Mouse (Mus musculus) midbrain, embryonic 13.5 days (tissue): Measurements from ENCODE around the gene Txnl4b. TPM values are rescaled to one million over a fixed set of nuclear protein-coding genes. Genes with fewer than 3 reads are reported as not detected.
A peak's percentile ranks its signal among the peaks of the same experiment; 100 is the strongest.

ENCODE experiments used
- ATAC-seq: fragments of 200-750 bp; cut with Nextera tagmentation; 2 replicates; pipeline ENCODE4 v1.8.0; 2017; ENCODE audit warnings: mild to moderate bottlenecking, moderate TSS enrichment, moderate library complexity
- H3K27ac ChIP-seq: fragments of 300-500 bp; sonication (generic); 2 replicates; pipeline ENCODE4 v1.5.1; 2015; ENCODE audit warnings: inconsistent platforms, mild to moderate bottlenecking, moderate library complexity
- H3K27me3 ChIP-seq: fragments of 300-500 bp; sonication (generic); 2 replicates; pipeline ENCODE4 v1.6.1; 2015; ENCODE audit warnings: mild to moderate bottlenecking, inconsistent platforms
- H3K36me3 ChIP-seq: fragments of 300-500 bp; sonication (generic); 2 replicates; pipeline ENCODE4 v1.6.1; 2015; ENCODE audit warnings: mild to moderate bottlenecking, inconsistent platforms
- H3K4me1 ChIP-seq: fragments of 300-500 bp; sonication (generic); replicated peaks from 2 replicates; pipeline ENCODE4 v1.6.1; 2015; ENCODE audit warnings: inconsistent platforms
- H3K4me2 ChIP-seq: fragments of 300-500 bp; sonication (generic); replicated peaks from 2 replicates; pipeline ENCODE4 v1.6.1; 2015; ENCODE audit warnings: moderate library complexity, mild to moderate bottlenecking, inconsistent platforms
- H3K4me3 ChIP-seq: fragments of 300-500 bp; sonication (generic); replicated peaks from 2 replicates; pipeline ENCODE4 v1.5.1; 2015; ENCODE audit warnings: mild to moderate bottlenecking, inconsistent platforms
- H3K9ac ChIP-seq: fragments of 300-500 bp; sonication (generic); replicated peaks from 2 replicates; pipeline ENCODE4 v1.6.1; 2015; ENCODE audit warnings: mild to moderate bottlenecking, inconsistent platforms
- H3K9me3 ChIP-seq: fragments of 300-500 bp; sonication (generic); 2 replicates; pipeline ENCODE4 v1.6.1; 2016; ENCODE audit warnings: mild to moderate bottlenecking, inconsistent platforms
- WGBS: fragments of 180-500 bp; shearing (Covaris S2); methylation state at CpG from one replicate; pipeline ENCODE4 v1.1.7; 2015; 5-methylcytosine and 5-hydroxymethylcytosine counted together
- polyA plus RNA-seq: library from polyadenylated mRNA; unstranded; fragments of >200 nt; fragmentation: Nextera tagmentation; extraction: Ambion mirVana; gene quantifications from 2 replicates; pipeline ENCODE4 v1.2.1, GENCODE M21; 2015

Txnl4b gene
- polyA plus RNA-seq, 1 experiment from 2014 or later = 34.1 TPM

DNA sequence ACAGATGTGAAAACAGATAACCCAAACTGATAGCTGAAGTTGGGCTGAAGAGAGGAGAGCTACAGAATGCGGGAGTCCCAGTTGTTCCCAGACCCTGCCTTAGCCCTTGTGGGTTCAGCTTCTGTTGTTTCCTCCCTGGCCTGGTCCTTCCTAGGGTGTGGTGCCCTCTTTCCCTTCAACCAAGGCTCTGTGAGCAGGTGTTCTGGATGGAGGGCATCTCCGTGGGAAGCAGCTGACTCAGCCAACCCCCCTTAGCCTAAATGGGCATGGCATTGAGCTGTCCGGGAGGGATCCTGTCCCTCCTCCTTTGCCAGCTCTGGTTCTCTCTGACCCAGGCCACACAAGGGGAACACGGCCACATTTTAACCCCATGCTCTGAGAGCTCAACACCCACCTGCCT is 10.6 kb downstream of the Txnl4b start:
- no peak overlapping the region for H3K4me2 ChIP-seq
- no peak overlapping the region for H3K4me3 ChIP-seq
- ATAC-seq = no peak
- no peak overlapping the region for H3K27ac ChIP-seq
- H3K36me3 ChIP-seq = peaks cover 13% of the 10 kb centered on the region; the same call in 1 of the 2 replicates
- no peak overlapping the region for H3K9ac ChIP-seq
- H3K27me3 ChIP-seq = no peaks in the 10 kb centered on the region
- no peaks in the 10 kb centered on the region for H3K9me3 ChIP-seq
- no peaks in the 10 kb centered on the region for H3K4me1 ChIP-seq
- WGBS = 78% methylated on average over 4 of the region's 4 CpGs

- Histone ChIP-seq H3K9me3 (no peaks in the 10 kb centered on the region), H3K4me1 (no peaks in the 10 kb centered on the region), H3K9ac (no peak within 1 kb of the TSS), H3K36me3 (no peaks in the 10 kb centered on the region), H3K4me3 (no peak within 1 kb of the TSS), H3K27me3 (no peaks in the 10 kb centered on the region), H3K27ac (no peak within 1 kb of the TSS), H3K4me2 (no peak within 1 kb of the TSS)
- no peak for ATAC-seq
- 78% methylated on average over 8 of the region's 8 CpGs for WGBS
These were observed 13.2 kb downstream of the Txnl4b start, which contains the start of gene Hp for GRCm38 (mm10) chr8:109578900-109579301. Gene Hp (minus strand): TSS chr8:109579172.

DNA sequence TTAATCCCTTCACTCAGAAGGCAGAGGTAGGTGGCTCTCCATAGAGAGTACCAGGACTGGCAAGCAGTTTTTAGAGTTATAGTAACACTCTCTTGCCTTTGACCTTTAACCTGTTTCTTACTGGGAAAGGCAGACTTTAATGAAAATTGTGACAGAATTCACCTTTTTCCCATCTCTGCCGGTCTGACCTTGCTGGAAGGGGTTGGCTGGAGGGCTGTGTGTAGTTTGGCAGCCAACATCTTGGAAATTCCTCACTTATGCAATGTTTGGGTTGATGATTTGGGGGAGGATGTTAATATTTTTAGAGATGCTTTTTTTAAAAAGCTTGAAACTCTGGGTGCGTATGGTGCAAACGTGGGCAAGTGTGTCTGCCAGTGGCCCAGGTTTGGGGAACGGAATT is 18.6 kb downstream of the Txnl4b start:
- no peak overlapping the region for H3K9ac ChIP-seq
- ATAC-seq = no peak
- H3K4me3 ChIP-seq = no peak overlapping the region
- no peaks in the 10 kb centered on the region for H3K4me1 ChIP-seq
- no peaks in the 10 kb centered on the region for H3K36me3 ChIP-seq
- H3K9me3 ChIP-seq = no peaks in the 10 kb centered on the region
- WGBS = 90% methylated on average over 4 of the region's 4 CpGs
- no peak overlapping the region for H3K4me2 ChIP-seq
- no peaks in the 10 kb centered on the region for H3K27me3 ChIP-seq
- H3K27ac ChIP-seq = no peak overlapping the region

DNA sequence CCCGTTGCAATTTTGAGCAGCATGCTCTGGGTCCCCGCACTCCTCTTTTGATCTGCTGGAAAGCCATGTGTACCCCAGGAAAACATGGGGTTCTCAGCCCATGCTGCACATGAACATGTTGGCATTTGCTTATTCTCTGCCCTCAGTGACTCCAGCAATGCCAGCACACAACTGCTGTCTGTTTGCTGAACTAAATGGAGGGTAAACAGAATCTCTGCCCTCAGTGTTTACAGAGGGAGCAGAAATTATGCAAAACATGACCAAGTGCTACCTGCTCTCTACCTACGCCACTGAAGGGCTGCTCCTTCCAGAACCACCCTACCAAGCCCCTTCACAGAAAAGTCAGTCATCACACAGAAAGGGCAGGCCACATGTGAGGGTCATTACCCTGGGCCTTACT is 19.1 kb downstream of the Txnl4b start:
- Histone ChIP-seq H3K4me3 (no peak overlapping the region), H3K4me1 (no peaks in the 10 kb centered on the region)
- 91% methylated on average over 3 of the region's 3 CpGs for WGBS

DNA sequence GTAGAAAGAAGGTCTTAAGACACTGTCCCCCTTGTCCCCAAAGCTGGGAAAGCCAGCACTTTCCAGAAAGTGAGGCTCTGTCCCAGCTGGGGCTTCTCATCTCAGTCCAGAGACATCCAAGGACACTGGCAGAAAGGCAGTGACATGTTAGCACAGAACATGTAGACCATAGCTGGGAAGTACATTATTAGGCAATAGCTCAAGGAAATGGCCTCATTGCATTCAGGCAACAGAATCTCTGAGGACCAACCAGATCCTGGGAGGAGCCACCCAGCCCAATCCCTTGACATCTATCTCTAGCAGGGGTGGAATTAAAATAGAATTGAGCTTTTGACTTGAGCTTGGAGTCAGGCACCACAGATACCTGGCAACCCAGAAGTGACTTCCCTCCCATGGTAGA is 20.0 kb downstream of the Txnl4b start:
- H3K9ac ChIP-seq = no peak overlapping the region
- ATAC-seq = no peak
- H3K4me2 ChIP-seq = no peak overlapping the region
- no peaks in the 10 kb centered on the region for H3K4me1 ChIP-seq
- H3K9me3 ChIP-seq = no peaks in the 10 kb centered on the region
- no peaks in the 10 kb centered on the region for H3K36me3 ChIP-seq
- no peak overlapping the region for H3K4me3 ChIP-seq
- no peak overlapping the region for H3K27ac ChIP-seq
- no peaks in the 10 kb centered on the region for H3K27me3 ChIP-seq

More for the DNA sequence above, 19.1 kb downstream of the Txnl4b start:
- no peak for ATAC-seq
- no peaks in the 10 kb centered on the region for H3K9me3 ChIP-seq
- H3K36me3 ChIP-seq = no peaks in the 10 kb centered on the region
- no peak overlapping the region for H3K27ac ChIP-seq
- H3K27me3 ChIP-seq = no peaks in the 10 kb centered on the region
- H3K9ac ChIP-seq = no peak overlapping the region
- H3K4me2 ChIP-seq = no peak overlapping the region

GRCm38 (mm10) chr8:109586972-109587504 is 21.3 kb downstream of the Txnl4b start:
- no peak overlapping the region for H3K4me2 ChIP-seq
- 67% methylated on average over 7 of the region's 7 CpGs for WGBS
- no peak for ATAC-seq

GRCm38 (mm10) chr8:109590901-109591300 is 25.2 kb downstream of the Txnl4b start:
- Histone ChIP-seq H3K27me3 (no peaks in the 10 kb centered on the region), H3K4me1 (no peaks in the 10 kb centered on the region), H3K27ac (no peak overlapping the region), H3K4me2 (no peak overlapping the region), H3K36me3 (peaks cover 34% of the 10 kb centered on the region), H3K9me3 (no peaks in the 10 kb centered on the region), H3K4me3 (no peak overlapping the region), H3K9ac (no peak overlapping the region)
- 90% methylated on average over 9 of the region's 9 CpGs for WGBS
- no peak for ATAC-seq

More at GRCm38 (mm10) chr8:109586972-109587504, 21.3 kb downstream of the Txnl4b start:
- peaks cover 6% of the 10 kb centered on the region for H3K36me3 ChIP-seq
- H3K27me3 ChIP-seq = no peaks in the 10 kb centered on the region
- H3K9me3 ChIP-seq = no peaks in the 10 kb centered on the region
- no peak overlapping the region for H3K4me3 ChIP-seq
- H3K4me1 ChIP-seq = no peaks in the 10 kb centered on the region
- no peak overlapping the region for H3K27ac ChIP-seq
- no peak overlapping the region for H3K9ac ChIP-seq

- WGBS = 89% methylated on average over 3 of the region's 3 CpGs
- ATAC-seq = no peak
- H3K36me3 ChIP-seq = peaks cover 34% of the 10 kb centered on the region
These were observed 25.7 kb downstream of the Txnl4b start for GRCm38 (mm10) chr8:109591367-109591766.

DNA sequence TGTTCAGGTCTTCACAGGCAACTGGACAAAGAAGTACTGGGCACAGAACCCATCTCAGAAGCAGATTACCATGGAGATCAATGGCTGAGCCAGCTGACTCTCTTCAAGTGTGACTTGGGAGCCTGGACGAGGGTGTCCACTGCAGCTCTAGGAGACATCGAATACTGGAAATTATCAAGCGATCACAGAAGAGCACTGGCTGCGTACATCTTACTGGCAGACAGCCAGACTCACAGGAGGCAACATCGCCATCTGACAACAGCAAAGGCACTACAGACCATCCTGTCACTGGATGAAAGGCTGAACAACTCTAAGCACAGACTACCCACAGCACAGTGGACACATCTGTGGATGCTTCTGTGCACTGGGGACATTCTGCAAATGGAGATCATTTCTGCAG is 26.5 kb downstream of the Txnl4b start:
- 95% methylated on average over 5 of the region's 5 CpGs for WGBS
- H3K9me3 ChIP-seq = no peaks in the 10 kb centered on the region
- H3K27ac ChIP-seq = no peak overlapping the region
- no peak overlapping the region for H3K4me2 ChIP-seq
- H3K27me3 ChIP-seq = no peaks in the 10 kb centered on the region
- H3K9ac ChIP-seq = no peak overlapping the region
- no peak for ATAC-seq
- H3K4me3 ChIP-seq = no peak overlapping the region
- H3K36me3 ChIP-seq = peaks cover 39% of the 10 kb centered on the region
- H3K4me1 ChIP-seq = no peaks in the 10 kb centered on the region

More at GRCm38 (mm10) chr8:109591367-109591766, 25.7 kb downstream of the Txnl4b start:
- Histone ChIP-seq H3K4me3 (no peak overlapping the region), H3K27ac (no peak overlapping the region), H3K4me1 (no peaks in the 10 kb centered on the region), H3K9me3 (no peaks in the 10 kb centered on the region), H3K9ac (no peak overlapping the region), H3K27me3 (no peaks in the 10 kb centered on the region), H3K4me2 (no peak overlapping the region)

GRCm38 (mm10) chr8:109593117-109593788 is 27.6 kb downstream of the Txnl4b start:
- no peak overlapping the region for H3K27ac ChIP-seq
- peaks cover 40% of the 10 kb centered on the region for H3K36me3 ChIP-seq
- H3K9ac ChIP-seq = no peak overlapping the region
- H3K9me3 ChIP-seq = no peaks in the 10 kb centered on the region
- H3K4me3 ChIP-seq = no peak overlapping the region
- no peak overlapping the region for H3K4me2 ChIP-seq
- no peak for ATAC-seq
- WGBS = 80% methylated on average over 6 of the region's 6 CpGs
- no peaks in the 10 kb centered on the region for H3K27me3 ChIP-seq
- H3K4me1 ChIP-seq = no peaks in the 10 kb centered on the region

GRCm38 (mm10) chr8:109595854-109596253 is 30.2 kb downstream of the Txnl4b start:
- Histone ChIP-seq H3K9ac (no peak overlapping the region), H3K9me3 (no peaks in the 10 kb centered on the region), H3K27me3 (no peaks in the 10 kb centered on the region), H3K27ac (no peak overlapping the region), H3K4me1 (no peaks in the 10 kb centered on the region), H3K4me2 (no peak overlapping the region), H3K4me3 (no peak overlapping the region), H3K36me3 (peaks cover 54% of the 10 kb centered on the region)
- no peak for ATAC-seq
- 47% methylated on average over 8 of the region's 8 CpGs for WGBS

GRCm38 (mm10) chr8:109606725-109607124 is 41.0 kb downstream of the Txnl4b start:
- Histone ChIP-seq H3K36me3 (peaks cover 35% of the 10 kb centered on the region), H3K4me3 (no peak overlapping the region), H3K27me3 (no peaks in the 10 kb centered on the region), H3K9ac (no peak overlapping the region), H3K4me2 (no peak overlapping the region), H3K27ac (no peak overlapping the region), H3K9me3 (no peaks in the 10 kb centered on the region), H3K4me1 (peaks cover 18% of the 10 kb centered on the region)
- no peak for ATAC-seq
- 82% methylated on average over 2 of the region's 2 CpGs for WGBS

GRCm38 (mm10) chr8:109607650-109608049 is 42.0 kb downstream of the Txnl4b start:
- no peak for ATAC-seq
- no peaks in the 10 kb centered on the region for H3K27me3 ChIP-seq

More at GRCm38 (mm10) chr8:109607650-109608049, 42.0 kb downstream of the Txnl4b start:
- Histone ChIP-seq H3K27ac (peak overlapping the region; percentile 98; the same call in 1 of the 2 replicates), H3K4me2 (peak overlapping the region; percentile 84), H3K9ac (peak overlapping the region; percentile 70), H3K9me3 (no peaks in the 10 kb centered on the region), H3K36me3 (peaks cover 27% of the 10 kb centered on the region), H3K4me1 (peaks cover 18% of the 10 kb centered on the region), H3K4me3 (peak overlapping the region; percentile 60)
- WGBS = 12% methylated on average over 12 of the region's 12 CpGs
